Mouse (Mus musculus) hindbrain, postnatal 0 days (tissue): ENCODE measurements at regions not wholly inside any gene's neighbourhood (a gene's known extent, or its start where the extent isn't known, plus 50 kb on each side); places are given as distances from the start of the nearest gene placed in this dataset.

ENCODE experiments used
- ATAC-seq: fragments of 200-750 bp; cut with Nextera tagmentation; 2 replicates; pipeline ENCODE4 v1.8.0; 2017; ENCODE audit warnings: mild to moderate bottlenecking, moderate TSS enrichment, moderate library complexity
- DNase-seq: peaks from one replicate; pipeline ENCODE4 v3.0.0-alpha.2; 2015; ENCODE audit warnings: low spot score
- H3K27ac ChIP-seq: fragments of 300-500 bp; sonication (generic); 2 replicates; pipeline ENCODE4 v1.5.1; 2014; ENCODE audit warnings: mild to moderate bottlenecking
- H3K27me3 ChIP-seq: fragments of 300-500 bp; sonication (generic); 2 replicates; pipeline ENCODE4 v1.6.1; 2014; ENCODE audit warnings: low read length, mixed read lengths; ENCODE audit not compliant: insufficient read depth
- H3K36me3 ChIP-seq: fragments of 300-500 bp; sonication (generic); 2 replicates; pipeline ENCODE4 v1.6.1; 2014; ENCODE audit warnings: low read length, mixed read lengths; ENCODE audit not compliant: insufficient read depth
- H3K4me1 ChIP-seq: fragments of 300-500 bp; sonication (generic); 2 replicates; pipeline ENCODE4 v1.6.1; 2014; ENCODE audit warnings: antibody characterized with exemption, low read length, mixed read lengths; ENCODE audit not compliant: insufficient read depth
- H3K4me2 ChIP-seq: fragments of 300-500 bp; sonication (generic); 2 replicates; pipeline ENCODE4 v1.6.1; 2014; ENCODE audit warnings: low read depth, mild to moderate bottlenecking, low read length, moderate library complexity, mixed read lengths
- H3K4me3 ChIP-seq: fragments of 300-500 bp; sonication (generic); 2 replicates; pipeline ENCODE4 v1.5.1; 2014; ENCODE audit warnings: low read length
- H3K9ac ChIP-seq: fragments of 300-500 bp; sonication (generic); replicated peaks from 2 replicates; pipeline ENCODE4 v1.6.1; 2014; ENCODE audit warnings: mild to moderate bottlenecking, low read length, moderate library complexity, mixed read lengths
- H3K9me3 ChIP-seq: fragments of 300-500 bp; sonication (generic); 2 replicates; pipeline ENCODE4 v1.6.1; 2016; ENCODE audit warnings: low read length, mixed read lengths
- CTCF ChIP-seq: IDR thresholded peaks from 2 replicates; pipeline ENCODE4 v1.5.1; 2016; ENCODE audit warnings: antibody characterized with exemption, control low read depth, low read depth
- WGBS: fragments of 180-500 bp; shearing (Covaris S2); extraction: QIAGEN DNeasy Blood & Tissue Kit; methylation state at CpG from one replicate; pipeline ENCODE4 v1.1.7; 2014; 5-methylcytosine and 5-hydroxymethylcytosine counted together

GRCm38 (mm10) chr15:42364979-42365378, 2230.8 kb downstream of the 9330182O14Rik start:
- Histone ChIP-seq H3K36me3 (no peaks in the 10 kb centered on the region), H3K4me3 (no peak overlapping the region), H3K4me2 (no peak overlapping the region), H3K27ac (no peak overlapping the region), H3K4me1 (no peaks in the 10 kb centered on the region), H3K27me3 (no peaks in the 10 kb centered on the region), H3K9me3 (no peaks in the 10 kb centered on the region), H3K9ac (no peak overlapping the region)
- ATAC-seq = no peak
- DNase-seq = no peak
- WGBS = 96% methylated on average over 1 of the region's 1 CpGs
- no peak for TF ChIP-seq CTCF

- no peak for DNase-seq
- Histone ChIP-seq H3K36me3 (no peaks in the 10 kb centered on the region), H3K4me1 (no peaks in the 10 kb centered on the region), H3K9ac (no peak overlapping the region), H3K9me3 (no peaks in the 10 kb centered on the region), H3K27me3 (no peaks in the 10 kb centered on the region), H3K27ac (no peak overlapping the region), H3K4me3 (no peak overlapping the region), H3K4me2 (no peak overlapping the region)
- WGBS = 52% methylated on average over 3 of the region's 3 CpGs
- no peak for ATAC-seq
- no peak for TF ChIP-seq CTCF
Observed at GRCm38 (mm10) chr15:42366796-42367195, 2232.6 kb downstream of the 9330182O14Rik start.

- Histone ChIP-seq H3K27me3 (no peaks in the 10 kb centered on the region), H3K27ac (no peak overlapping the region), H3K9ac (no peak overlapping the region), H3K4me2 (no peak overlapping the region), H3K9me3 (no peaks in the 10 kb centered on the region), H3K4me1 (no peaks in the 10 kb centered on the region), H3K4me3 (no peak overlapping the region), H3K36me3 (no peaks in the 10 kb centered on the region)
- no peak for DNase-seq
- TF ChIP-seq CTCF = no peak
- ATAC-seq = no peak
Observed at GRCm38 (mm10) chr15:42369603-42370002, 2235.4 kb downstream of the 9330182O14Rik start.

- no peaks in the 10 kb centered on the region for H3K9me3 ChIP-seq
- no peaks in the 10 kb centered on the region for H3K36me3 ChIP-seq
- no peak overlapping the region for H3K9ac ChIP-seq
- WGBS = 56% methylated on average over 1 of the region's 1 CpGs
- no peaks in the 10 kb centered on the region for H3K4me1 ChIP-seq
- no peak for ATAC-seq
- H3K27me3 ChIP-seq = no peaks in the 10 kb centered on the region
- no peak overlapping the region for H3K4me2 ChIP-seq
- H3K27ac ChIP-seq = no peak overlapping the region
- DNase-seq = no peak
- TF ChIP-seq CTCF = no peak
- no peak overlapping the region for H3K4me3 ChIP-seq
Observed at GRCm38 (mm10) chr15:42370044-42370443, 2235.9 kb downstream of the 9330182O14Rik start.

GRCm38 (mm10) chr15:42372704-42373286, 2238.6 kb downstream of the 9330182O14Rik start:
- DNase-seq (no peak), ATAC-seq (no peak)
- no peaks in the 10 kb centered on the region for H3K36me3 ChIP-seq
- no peak overlapping the region for H3K27ac ChIP-seq
- no peak overlapping the region for H3K9ac ChIP-seq
- 92% methylated on average over 2 of the region's 2 CpGs for WGBS
- no peaks in the 10 kb centered on the region for H3K27me3 ChIP-seq
- no peak for TF ChIP-seq CTCF
- H3K4me1 ChIP-seq = no peaks in the 10 kb centered on the region
- H3K4me2 ChIP-seq = no peak overlapping the region
- no peaks in the 10 kb centered on the region for H3K9me3 ChIP-seq
- no peak overlapping the region for H3K4me3 ChIP-seq
